Mouse (Mus musculus) liver, embryonic 14.5 days (tissue): ENCODE data around the gene Rpl37. TPM values are rescaled to one million over a fixed set of nuclear protein-coding genes. Genes with fewer than 3 reads are reported as not detected.

Experiments used
- ATAC-seq: fragments of 200-750 bp; cut with Nextera tagmentation; 2 replicates; pipeline ENCODE4 v1.8.0; 2017; ENCODE audit warnings: moderate number of reproducible peaks, mild to moderate bottlenecking, moderate library complexity; ENCODE audit not compliant: insufficient read depth
- DNase-seq, 3 experiments: peaks; one replicate each; pipeline ENCODE4 v3.0.0-alpha.2; 2012 to 2013; ENCODE audit warnings: low read depth in 3 of 3, low spot score in 3 of 3
- H3K27ac ChIP-seq: fragments of 300-500 bp; sonication (generic); 2 replicates; pipeline ENCODE4 v1.5.1; 2014; ENCODE audit warnings: moderate library complexity, mild to moderate bottlenecking, control low read depth, inconsistent platforms
- H3K27me3 ChIP-seq: fragments of 300-500 bp; sonication (generic); 2 replicates; pipeline ENCODE4 v1.6.1; 2014; ENCODE audit warnings: mild to moderate bottlenecking, low read length, moderate library complexity; ENCODE audit not compliant: control insufficient read depth, insufficient read depth
- H3K36me3 ChIP-seq: fragments of 300-500 bp; sonication (generic); replicated peaks from 2 replicates; pipeline ENCODE4 v1.6.1; 2014; ENCODE audit warnings: low read depth; ENCODE audit not compliant: control insufficient read depth, insufficient read depth
- H3K4me1 ChIP-seq, 2 experiments: fragments of 200-500 bp in 1 of 2; fragments of 300-500 bp in 1 of 2; sonication (generic) in 1 of 2; replicated peaks; 2 replicates each; pipeline ENCODE4 v1.6.1; 2012 to 2014; ENCODE audit warnings: antibody characterized with exemption in 1 of 2, inconsistent platforms in 1 of 2, low read length in 1 of 2; ENCODE audit not compliant: control insufficient read depth in 2 of 2, insufficient read depth in 2 of 2
- H3K4me2 ChIP-seq: fragments of 300-500 bp; sonication (generic); 2 replicates; pipeline ENCODE4 v1.6.1; 2014; ENCODE audit warnings: low read depth, mild to moderate bottlenecking, control low read depth, moderate library complexity
- H3K4me3 ChIP-seq, 2 experiments: fragments of 200-500 bp in 1 of 2; fragments of 300-500 bp in 1 of 2; sonication (generic) in 1 of 2; 2 replicates each; pipeline ENCODE4 v1.5.1; 2012 to 2014; ENCODE audit warnings: low read depth in 2 of 2, low read length in 2 of 2, mild to moderate bottlenecking in 2 of 2, control low read depth in 1 of 2, inconsistent platforms in 1 of 2, moderate library complexity in 1 of 2; ENCODE audit not compliant: insufficient read depth in 1 of 2
- H3K9ac ChIP-seq: fragments of 300-500 bp; sonication (generic); replicated peaks from 2 replicates; pipeline ENCODE4 v1.6.1; 2014; ENCODE audit warnings: mild to moderate bottlenecking, control low read depth, moderate library complexity
- H3K9me3 ChIP-seq: fragments of 300-500 bp; sonication (generic); 2 replicates; pipeline ENCODE4 v1.6.1; 2016; ENCODE audit warnings: low read length, mixed read lengths; ENCODE audit not compliant: control insufficient read depth
- CTCF ChIP-seq: IDR thresholded peaks from 2 replicates; pipeline ENCODE4 v1.5.1; 2016; ENCODE audit warnings: antibody characterized with exemption, low read depth, control low read depth
- EP300 ChIP-seq: IDR thresholded peaks from 2 replicates; pipeline ENCODE4 v1.6.1; 2016; ENCODE audit warnings: antibody characterized with exemption, low read depth
- WGBS: fragments of 180-500 bp; shearing (Covaris S2); extraction: QIAGEN DNeasy Blood & Tissue Kit; methylation state at CpG from one replicate; pipeline ENCODE4 v1.1.7; 2014; ENCODE audit not compliant: insufficient replicate concordance; 5-methylcytosine and 5-hydroxymethylcytosine counted together
- polyA plus RNA-seq, 2 experiments: library from polyadenylated mRNA; depleted of rRNA in 1 of 2; stranded (reverse) in 1 of 2; unstranded in 1 of 2; fragments of >200 nt; fragmentation: Nextera tagmentation in 1 of 2; extraction: Ambion mirVana in 1 of 2; gene quantifications; 2 replicates each; pipeline versions ENCODE4 v1.2.1 to v1.2.3; 2012 to 2014

Rpl37 gene
- polyA plus RNA-seq, 2 experiments: 570 to 884 TPM

DNA sequence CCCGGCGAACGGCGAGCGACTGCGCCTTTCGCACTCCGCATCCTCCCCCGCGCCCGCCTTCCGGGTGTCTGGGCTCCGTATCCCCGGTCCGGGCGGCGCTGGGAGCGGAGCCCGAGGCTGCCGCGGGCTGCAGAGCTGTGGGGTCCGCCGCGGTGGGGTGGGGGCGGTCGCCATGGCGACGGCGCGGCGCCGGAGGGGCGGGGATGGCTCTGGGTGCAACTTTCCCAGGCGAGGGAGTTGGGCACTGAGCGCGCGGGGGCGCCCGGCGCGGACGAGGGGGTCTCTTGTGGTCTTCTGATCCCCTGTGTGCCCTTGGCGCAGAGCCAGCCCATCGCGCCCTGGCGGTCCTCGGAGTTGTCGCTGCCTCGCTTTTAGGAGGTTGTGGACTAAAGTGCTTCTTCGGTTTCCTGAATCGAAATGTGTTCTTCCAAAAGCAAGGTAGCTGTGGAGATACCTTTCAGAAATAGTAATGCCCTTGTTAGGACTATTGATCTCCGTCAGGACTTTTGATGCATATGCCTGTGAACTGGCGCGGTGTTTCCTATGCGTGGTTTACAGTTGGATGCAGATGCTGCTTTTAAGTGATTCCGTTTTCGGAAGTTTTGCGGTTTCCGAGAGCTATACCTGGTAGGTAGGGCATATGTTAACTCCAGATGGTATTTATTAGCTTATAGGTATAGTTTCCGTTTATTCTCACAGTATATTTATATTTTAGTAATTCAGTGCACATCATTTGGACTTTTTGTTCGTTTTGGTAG, 27.8 kb downstream of the Rpl37 start:
- no peaks in the 10 kb centered on the region for H3K9me3 ChIP-seq
- peak overlapping the region; percentile 72 for H3K4me2 ChIP-seq
- peak overlapping the region; percentile 97 for H3K9ac ChIP-seq
- H3K27me3 ChIP-seq: no peaks in the 10 kb centered on the region
- H3K27ac ChIP-seq: peak overlapping the region; percentile 83
- H3K36me3 ChIP-seq: no peaks in the 10 kb centered on the region; the same call in 1 of the 2 replicates
- WGBS: under 1% methylated on average over 56 of the region's 61 CpGs
- DNase-seq (no peak), ATAC-seq (peak; percentile 33)
- TF ChIP-seq EP300: no peak
- TF ChIP-seq CTCF: peak; percentile 55
- peak overlapping the region; percentile 87 to 98 for H3K4me3 ChIP-seq
- peaks cover 36 to 45% of the 10 kb centered on the region in 2 experiments for H3K4me1 ChIP-seq

DNA sequence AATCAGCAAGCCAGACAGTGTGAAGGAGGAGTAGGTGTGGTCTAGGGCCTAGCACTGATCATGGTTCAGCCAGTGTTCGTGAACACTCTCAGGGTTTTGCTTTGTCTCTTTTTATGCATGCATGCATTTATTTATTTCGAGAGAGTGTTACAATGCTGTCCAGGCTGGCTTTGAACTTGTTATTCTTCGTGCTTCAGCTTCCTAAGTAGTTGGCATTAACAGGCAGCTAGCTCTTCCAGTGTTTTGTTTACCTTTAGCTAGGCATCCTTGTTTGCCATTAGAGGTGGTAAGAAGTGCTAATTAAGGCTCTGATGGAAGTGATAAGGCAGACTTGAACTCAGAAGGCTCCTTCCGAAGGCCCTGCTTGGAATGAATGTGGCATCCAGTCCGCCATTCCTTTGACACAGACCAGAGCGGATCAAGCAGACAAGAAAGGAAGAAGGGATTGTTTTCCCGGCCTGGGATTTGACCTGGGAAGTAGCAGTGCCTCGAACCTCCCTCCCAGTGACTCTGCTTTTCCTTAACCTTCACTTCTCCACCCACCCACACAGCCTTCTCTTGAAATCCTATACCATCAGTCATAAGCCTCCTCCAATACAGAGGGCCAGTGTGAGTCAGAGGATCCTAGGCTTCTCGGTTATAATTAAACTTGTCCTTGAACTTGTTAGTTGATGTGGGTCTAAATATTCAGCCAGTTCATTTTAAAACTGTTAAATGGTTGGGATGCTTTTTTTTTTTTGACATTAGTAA, 28.9 kb downstream of the Rpl37 start:
- no peaks in the 10 kb centered on the region for H3K9me3 ChIP-seq
- peak overlapping the region; percentile 72 for H3K4me2 ChIP-seq
- TF ChIP-seq CTCF (no peak), EP300 (no peak)
- peak overlapping the region; percentile 75 for H3K27ac ChIP-seq
- H3K27me3 ChIP-seq: no peaks in the 10 kb centered on the region
- DNase-seq (no peak), ATAC-seq (no peak)
- 44% methylated on average over 9 of the region's 9 CpGs for WGBS
- peak overlapping the region; percentile 50 to 87 for H3K4me3 ChIP-seq
- peak overlapping the region; percentile 97 for H3K9ac ChIP-seq
- H3K4me1 ChIP-seq: peaks cover 29 to 34% of the 10 kb centered on the region in 2 experiments
- no peaks in the 10 kb centered on the region; the same call in 1 of the 2 replicates for H3K36me3 ChIP-seq

DNA sequence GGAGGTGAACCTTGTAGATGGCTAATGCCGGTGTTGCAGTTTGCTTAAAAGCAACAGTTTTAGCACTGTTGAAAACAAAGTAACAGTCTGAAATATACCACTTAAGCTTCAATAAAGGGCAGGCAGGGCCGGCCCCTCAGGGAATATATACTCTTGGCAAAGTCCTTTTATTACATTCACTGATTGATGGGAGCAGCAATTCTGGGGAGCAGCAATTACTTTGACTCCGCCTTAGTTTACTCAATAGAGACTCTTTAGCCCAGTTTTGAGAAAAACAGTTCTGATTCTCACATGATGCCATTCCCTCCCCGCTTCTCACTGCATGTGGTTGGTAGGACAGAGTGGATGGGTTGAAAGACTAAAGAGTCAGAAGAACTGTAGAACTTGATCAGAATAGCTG, 32.7 kb downstream of the Rpl37 start:
- no peak for TF ChIP-seq EP300
- TF ChIP-seq CTCF: no peak
- ATAC-seq (no peak), DNase-seq (no peak)
- 81% methylated on average over 4 of the region's 4 CpGs for WGBS
- H3K4me1 ChIP-seq: peaks cover 12 to 20% of the 10 kb centered on the region in 2 experiments
- H3K27ac ChIP-seq: no peak overlapping the region
- no peaks in the 10 kb centered on the region; the same call in 1 of the 2 replicates for H3K36me3 ChIP-seq
- no peak overlapping the region for H3K9ac ChIP-seq
- H3K9me3 ChIP-seq: no peaks in the 10 kb centered on the region
- no peaks in the 10 kb centered on the region for H3K27me3 ChIP-seq
- no peak overlapping the region for H3K4me2 ChIP-seq
- no peak overlapping the region for H3K4me3 ChIP-seq

DNA sequence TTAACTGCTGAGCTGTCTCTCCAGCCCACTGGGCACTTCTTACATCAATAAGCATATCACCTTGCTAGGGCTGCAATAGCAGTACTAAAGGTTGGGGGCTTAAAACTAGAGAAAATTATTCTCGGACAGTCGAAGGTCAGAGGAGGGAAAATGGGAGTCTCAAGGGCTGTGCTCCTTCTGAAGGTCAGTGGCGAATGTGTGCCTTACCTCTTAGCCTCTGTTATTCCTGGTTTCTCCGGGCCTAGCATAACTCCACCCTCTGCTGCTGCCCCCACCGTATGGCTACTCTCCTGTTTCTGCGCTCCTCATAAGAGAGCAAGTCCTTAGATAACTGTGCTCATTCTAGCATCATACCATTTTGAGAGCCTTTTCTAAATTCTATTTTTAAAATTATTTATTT, 35.7 kb downstream of the Rpl37 start:
- H3K9ac ChIP-seq: no peak overlapping the region
- WGBS: 77% methylated on average over 6 of the region's 6 CpGs
- H3K9me3 ChIP-seq: no peaks in the 10 kb centered on the region
- H3K4me3 ChIP-seq: no peak overlapping the region
- TF ChIP-seq CTCF: no peak
- no peak for TF ChIP-seq EP300
- H3K4me2 ChIP-seq: no peak overlapping the region
- H3K36me3 ChIP-seq: no peaks in the 10 kb centered on the region; the same call in 1 of the 2 replicates
- no peaks in the 10 kb centered on the region for H3K27me3 ChIP-seq
- ATAC-seq (no peak), DNase-seq (no peak)
- peaks cover 14 to 27% of the 10 kb centered on the region in 2 experiments for H3K4me1 ChIP-seq
- H3K27ac ChIP-seq: no peak overlapping the region

DNA sequence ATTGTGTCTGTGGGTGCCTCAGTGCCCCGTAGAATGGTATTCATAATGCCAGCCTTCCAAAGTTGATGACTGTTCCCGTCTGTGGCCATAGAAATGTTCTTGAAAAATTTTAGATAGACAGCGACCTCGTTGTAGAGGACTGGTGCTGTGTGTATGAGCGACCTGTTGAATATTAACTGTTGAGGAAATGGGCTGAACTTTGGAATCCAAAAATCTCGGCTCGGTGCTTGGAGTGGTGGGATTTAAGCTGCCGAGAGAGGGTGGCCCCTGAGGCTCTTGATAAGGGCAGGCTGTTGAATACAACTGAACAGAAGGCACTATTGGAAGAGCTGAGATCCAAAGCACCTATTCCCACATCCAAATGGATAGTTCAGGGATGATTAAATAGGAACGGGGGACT, 38.2 kb downstream of the Rpl37 start:
- DNase-seq (no peak), ATAC-seq (no peak)
- H3K9me3 ChIP-seq: no peaks in the 10 kb centered on the region
- H3K4me3 ChIP-seq: no peak overlapping the region
- H3K4me1 ChIP-seq: peaks cover 12 to 24% of the 10 kb centered on the region in 2 experiments
- H3K4me2 ChIP-seq: peak overlapping the region; percentile 34
- H3K27ac ChIP-seq: no peak overlapping the region; the same call in 1 of the 2 replicates
- 71% methylated on average over 9 of the region's 9 CpGs for WGBS
- H3K27me3 ChIP-seq: no peaks in the 10 kb centered on the region
- no peaks in the 10 kb centered on the region for H3K36me3 ChIP-seq
- TF ChIP-seq CTCF: no peak
- TF ChIP-seq EP300: no peak
- H3K9ac ChIP-seq: no peak overlapping the region
